Mouse (Mus musculus) gastrocnemius, adult 2 months (tissue): Measurements from ENCODE around the gene Gm20388. TPM values are rescaled to one million over a fixed set of nuclear protein-coding genes. Genes with fewer than 3 reads are reported as not detected.

Source experiments
- DNase-seq: peaks from one replicate; pipeline ENCODE4 v3.0.0; 2022
- H3K27ac ChIP-seq: fragments of 200-600 bp; 2 replicates; pipeline ENCODE4 v1.8.1; 2022; ENCODE audit warnings: mild to moderate bottlenecking
- H3K4me3 ChIP-seq: fragments of 200-600 bp; 2 replicates; pipeline ENCODE4 v1.8.1; 2022; ENCODE audit warnings: mild to moderate bottlenecking, moderate library complexity
- CTCF ChIP-seq: fragments of 200-600 bp; IDR thresholded peaks from 2 replicates; pipeline ENCODE4 v1.8.1; 2022; ENCODE audit warnings: antibody characterized with exemption, mild to moderate bottlenecking, moderate library complexity
- intact Hi-C: fragments of 180-260 bp; cut with DNase I; formaldehyde crosslinking; loops from one replicate; pipeline ENCODE4 v1.15.1; 2025
- total RNA-seq, 2 experiments: library from RNA; stranded (reverse); gene quantifications; 2 replicates each; pipeline ENCODE4 v1.2.3; 2021

Gene Gm20388
- total RNA-seq, 2 experiments from 2014 or later: 6.1 to 15.0 TPM

- no peak for DNase-seq
- H3K27ac ChIP-seq: no peak overlapping the region
- no peak overlapping the region for H3K4me3 ChIP-seq
- intact Hi-C loops: loop anchor here (5.0 kb wide), 1 partner anchor 50 kb away; no protein-coding TSS in a partner anchor
- no peak for TF ChIP-seq CTCF
These were observed 37.0 kb downstream of the Gm20388 start for GRCm38 (mm10) chr8:119947653-119948052.

- DNase-seq: no peak
- Histone ChIP-seq H3K4me3 (no peak overlapping the region), H3K27ac (no peak overlapping the region)
- intact Hi-C loops: loop anchor here (5.0 kb wide), 1 partner anchor 49 kb away; no protein-coding TSS in a partner anchor
- TF ChIP-seq CTCF: no peak
These were observed 37.7 kb downstream of the Gm20388 start for GRCm38 (mm10) chr8:119948340-119948739.

GRCm38 (mm10) chr8:119952282-119952681 is 41.6 kb downstream of the Gm20388 start:
- DNase-seq: no peak
- no peak overlapping the region for H3K4me3 ChIP-seq
- H3K27ac ChIP-seq: no peak overlapping the region
- no peak for TF ChIP-seq CTCF
- intact Hi-C loops: no loop called here

GRCm38 (mm10) chr8:119952747-119953146 is 42.1 kb downstream of the Gm20388 start:
- H3K27ac ChIP-seq: no peak overlapping the region
- no peak overlapping the region for H3K4me3 ChIP-seq
- intact Hi-C loops: no loop called here
- no peak for TF ChIP-seq CTCF
- DNase-seq: no peak

- TF ChIP-seq CTCF: no peak
- H3K4me3 ChIP-seq: no peak overlapping the region
- no peak for DNase-seq
- no peak overlapping the region for H3K27ac ChIP-seq
- intact Hi-C loops: no loop called here
These were observed 44.7 kb downstream of the Gm20388 start for GRCm38 (mm10) chr8:119955333-119955732.

GRCm38 (mm10) chr8:119958076-119958475 is 47.4 kb downstream of the Gm20388 start:
- no peak overlapping the region for H3K27ac ChIP-seq
- TF ChIP-seq CTCF: no peak
- intact Hi-C loops: no loop called here
- DNase-seq: no peak
- no peak overlapping the region for H3K4me3 ChIP-seq

- no peak for TF ChIP-seq CTCF
- DNase-seq: peak; percentile 70
- H3K4me3 ChIP-seq: no peak overlapping the region
- intact Hi-C loops: no loop called here
- H3K27ac ChIP-seq: no peak overlapping the region
These were observed 50.0 kb downstream of the Gm20388 start for GRCm38 (mm10) chr8:119960531-119961104.

- Histone ChIP-seq H3K27ac (peak overlapping the region; percentile 73; the same call in 1 of the 2 replicates), H3K4me3 (no peak overlapping the region)
- intact Hi-C loops: no loop called here
- TF ChIP-seq CTCF: no peak
- DNase-seq: no peak
These were observed 54.2 kb downstream of the Gm20388 start for GRCm38 (mm10) chr8:119964859-119965258.

- peak; percentile 40 for TF ChIP-seq CTCF
- Histone ChIP-seq H3K27ac (no peak overlapping the region), H3K4me3 (no peak overlapping the region)
- DNase-seq: no peak
- intact Hi-C loops: no loop called here
These were observed 56.8 kb downstream of the Gm20388 start for GRCm38 (mm10) chr8:119967435-119967834.

GRCm38 (mm10) chr8:119970169-119970568 is 59.5 kb downstream of the Gm20388 start:
- DNase-seq: no peak
- intact Hi-C loops: no loop called here
- no peak for TF ChIP-seq CTCF
- no peak overlapping the region for H3K27ac ChIP-seq
- no peak overlapping the region for H3K4me3 ChIP-seq

GRCm38 (mm10) chr8:119972558-119972957 is 61.9 kb downstream of the Gm20388 start:
- intact Hi-C loops: no loop called here
- no peak for DNase-seq
- no peak for TF ChIP-seq CTCF
- no peak overlapping the region for H3K27ac ChIP-seq
- H3K4me3 ChIP-seq: no peak overlapping the region

- no peak for TF ChIP-seq CTCF
- intact Hi-C loops: no loop called here
- DNase-seq: no peak
- H3K27ac ChIP-seq: no peak overlapping the region
- no peak overlapping the region for H3K4me3 ChIP-seq
These were observed 68.2 kb downstream of the Gm20388 start for GRCm38 (mm10) chr8:119978770-119979381.

- no peak for DNase-seq
- peak; percentile 38 for TF ChIP-seq CTCF
- no peak overlapping the region for H3K27ac ChIP-seq
- H3K4me3 ChIP-seq: no peak overlapping the region
- intact Hi-C loops: no loop called here
These were observed 70.6 kb downstream of the Gm20388 start for GRCm38 (mm10) chr8:119981253-119981652.

- intact Hi-C loops: no loop called here
- H3K4me3 ChIP-seq: no peak overlapping the region
- DNase-seq: no peak
- no peak overlapping the region for H3K27ac ChIP-seq
- peak; percentile 48 for TF ChIP-seq CTCF
These were observed 73.4 kb downstream of the Gm20388 start for GRCm38 (mm10) chr8:119984085-119984484.
